ENCODE assay signal across 21 mouse cellular contexts in the genomic region with DNA sequence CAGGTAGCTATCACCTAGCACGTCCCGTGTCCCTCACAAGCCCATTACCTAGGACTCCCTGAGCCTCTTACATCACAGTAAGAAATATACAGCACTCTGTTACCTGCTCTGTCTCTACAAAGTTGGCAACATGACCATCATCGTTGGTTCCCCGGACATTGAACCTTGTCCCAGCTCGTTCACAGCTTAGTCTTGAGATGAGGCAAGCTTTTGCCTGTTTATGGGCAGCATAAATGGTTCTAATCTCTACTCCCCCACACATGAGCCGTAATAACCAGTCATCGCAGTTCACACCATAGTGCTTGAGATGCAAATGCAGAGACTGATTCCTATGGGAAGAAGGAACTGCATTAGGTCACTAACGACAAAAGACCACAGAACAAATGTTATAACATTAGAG. TPM values are rescaled to one million over a fixed set of nuclear protein-coding genes. Genes with fewer than 3 reads are reported as not detected.
DNase-seq lines count a peak whose midpoint lies in the region; ATAC-seq and TF ChIP-seq lines count a peak whose summit lies in the region.
"Had no signal": no experiment of that assay in that cellular context is flagged by ENCODE, and none has a peak within 500 bp of the region (broad histone marks: within the 10 kb centered on the region; RNA-seq: fewer than 3 reads in every experiment).

No protein-coding gene starts in this region.

- ATAC-seq in intestine, embryonic 16.5 days: peak; percentile 92
- ATAC-seq in liver, embryonic 15.5 days (ENCODE audit: insufficient read depth): peak; percentile 66
- ATAC-seq in frontal cortex, adult (ENCODE audit: low TSS enrichment): no peak
- ATAC-seq: forebrain, postnatal 0 days had no signal

- peak overlapping the region; percentile 11 to 53; a peak in 2 of 4 replicates for H3K4me3 ChIP-seq in MEL (ENCODE audit: control insufficient read depth in 1 of 2, insufficient read depth in 1 of 2, low read depth in 2 of 2, low read length in 2 of 2)
- H3K4me3 ChIP-seq in intestine, embryonic 16.5 days (ENCODE audit: low read length): no peak overlapping the region
- peak overlapping the region; percentile 52 for H3K4me3 ChIP-seq in liver, embryonic 15.5 days (replicated peaks)
- H3K4me3 ChIP-seq: gastrocnemius, adult 2 months; heart, adult 2 months; hindbrain, embryonic 13.5 days; layer of hippocampus, adult 2 months; left cerebral cortex, adult 2 months; lung, embryonic 15.5 days; myocyte; neural tube, embryonic 15.5 days had no signal

- H3K9me3 ChIP-seq in MEL (replicated peaks; ENCODE audit: insufficient read depth, low read length): no peaks in the 10 kb centered on the region
- no peaks in the 10 kb centered on the region for H3K9me3 ChIP-seq in intestine, embryonic 16.5 days (ENCODE audit: control insufficient read depth, low read length)
- H3K9me3 ChIP-seq in liver, embryonic 15.5 days (replicated peaks): no peaks in the 10 kb centered on the region
- H3K9me3 ChIP-seq: hindbrain, embryonic 13.5 days; lung, embryonic 15.5 days; neural tube, embryonic 15.5 days had no signal

- 0 out of 2 replicates have a peak, but pooled peaks cover 2% of the 10 kb centered on the region for H3K79me2 ChIP-seq in MEL (ENCODE audit: control insufficient read depth, insufficient read depth, low read length, poor library complexity)

- TF ChIP-seq POLR2A in MEL (IDR thresholded peaks at IDR 0.05; ENCODE audit: control insufficient read depth in 1 of 2, insufficient read depth in 1 of 2, low read depth in 1 of 2, low read length in 2 of 2, poor library complexity in 1 of 2): no peak

- H3K36me3 ChIP-seq in MEL (ENCODE audit: control insufficient read depth in 1 of 2, insufficient read depth in 2 of 2, low read length in 2 of 2): peaks cover 6 to 16% of the 10 kb centered on the region in 2 experiments
- 0 out of 2 replicates have a peak, but pooled peaks cover 3% of the 10 kb centered on the region for H3K36me3 ChIP-seq in intestine, embryonic 16.5 days (ENCODE audit: control insufficient read depth, insufficient read depth, low read length)
- H3K36me3 ChIP-seq in liver, embryonic 15.5 days (replicated peaks): peaks cover 62% of the 10 kb centered on the region
- H3K36me3 ChIP-seq: lung, embryonic 15.5 days had no signal

- H3K9ac ChIP-seq in MEL (ENCODE audit: control insufficient read depth, low read depth, low read length, poor library complexity, severe bottlenecking): peak overlapping the region; percentile 31; the same call in 1 of the 2 replicates
- H3K9ac ChIP-seq in intestine, embryonic 16.5 days (ENCODE audit: low read depth, low read length): no peak overlapping the region
- peak overlapping the region; percentile 29; the same call in 1 of the 2 replicates for H3K9ac ChIP-seq in liver, embryonic 15.5 days
- H3K9ac ChIP-seq: forebrain, postnatal 0 days; hindbrain, embryonic 13.5 days; lung, embryonic 15.5 days; neural tube, embryonic 15.5 days had no signal

- no peak overlapping the region for H3K4me2 ChIP-seq in intestine, embryonic 16.5 days (ENCODE audit: low read depth, low read length)
- H3K4me2 ChIP-seq in liver, embryonic 15.5 days: peak overlapping the region; percentile 62
- H3K4me2 ChIP-seq: hindbrain, embryonic 13.5 days; lung, embryonic 15.5 days; neural tube, embryonic 15.5 days had no signal

- no peak for DNase-seq in MEL (ENCODE audit: low read depth, low spot score)
- peak; percentile 48 for DNase-seq in c-Kit-negative CD71-positive TER-119-positive erythroid progenitor cells, embryonic 14.5 days (ENCODE audit: low read depth, low spot score)
- no peak for DNase-seq in layer of hippocampus, postnatal 36 days
- DNase-seq in adrenal gland, postnatal 10 days: no peak
- DNase-seq: cerebellum, adult 11 months; cerebellum, postnatal 25 days; forebrain, postnatal 0 days; gastrocnemius, adult 2 months; heart, adult 2 months; midbrain, embryonic 14.5 days; thymus, adult 18-20 months had no signal

- H3K27me3 ChIP-seq in MEL (ENCODE audit: control insufficient read depth in 1 of 2, insufficient read depth in 2 of 2, low read length in 2 of 2): no peaks in the 10 kb centered on the region
- H3K27me3 ChIP-seq in intestine, embryonic 16.5 days (replicated peaks; ENCODE audit: control insufficient read depth, insufficient read depth, low read length): no peaks in the 10 kb centered on the region
- H3K27me3 ChIP-seq in liver, embryonic 15.5 days: no peaks in the 10 kb centered on the region
- H3K27me3 ChIP-seq: hindbrain, embryonic 13.5 days; lung, embryonic 15.5 days; neural tube, embryonic 15.5 days had no signal

- TF ChIP-seq RAD21 in MEL (IDR thresholded peaks at IDR 0.05; ENCODE audit: low read depth, low read length): no peak

- WGBS in intestine, embryonic 16.5 days: 76% methylated on average over 8 of the region's 8 CpGs
- 74% methylated on average over 8 of the region's 8 CpGs for WGBS in liver, embryonic 15.5 days (ENCODE audit: insufficient replicate concordance)

- no peak for TF ChIP-seq CTCF in MEL (IDR thresholded peaks at IDR 0.05 in 2 of 3, conservative IDR thresholded peaks at IDR 0.05 in 1 of 3; ENCODE audit: control insufficient read depth in 1 of 3, insufficient read depth in 1 of 3, low read depth in 2 of 3, low read length in 3 of 3, poor library complexity in 1 of 3, severe bottlenecking in 1 of 3)

- TF ChIP-seq EP300 in MEL (IDR thresholded peaks at IDR 0.05; ENCODE audit: low read depth in 1 of 2, low read length in 2 of 2): no peak

- H3K27ac ChIP-seq in MEL (ENCODE audit: control insufficient read depth, low read depth, low read length): peak overlapping the region; percentile 50
- no peak overlapping the region for H3K27ac ChIP-seq in intestine, embryonic 16.5 days (ENCODE audit: low read length)
- peak overlapping the region; percentile 91 for H3K27ac ChIP-seq in liver, embryonic 15.5 days (replicated peaks)
- H3K27ac ChIP-seq: gastrocnemius, adult 2 months; heart, adult 2 months; hindbrain, embryonic 13.5 days; layer of hippocampus, adult 2 months; left cerebral cortex, adult 2 months; lung, embryonic 15.5 days; macrophage; neural tube, embryonic 15.5 days had no signal

- peaks cover 4 to 9% of the 10 kb centered on the region in 2 experiments; a peak in 3 of 4 replicates for H3K4me1 ChIP-seq in MEL (ENCODE audit: control insufficient read depth in 1 of 2, insufficient read depth in 2 of 2, low read length in 2 of 2)
- H3K4me1 ChIP-seq in intestine, embryonic 16.5 days (ENCODE audit: control insufficient read depth, insufficient read depth, low read length): 0 out of 2 replicates have a peak, but pooled peaks cover 3% of the 10 kb centered on the region
- H3K4me1 ChIP-seq in liver, embryonic 15.5 days (replicated peaks): peaks cover 26% of the 10 kb centered on the region
- H3K4me1 ChIP-seq: hindbrain, embryonic 13.5 days; lung, embryonic 15.5 days; neural tube, embryonic 15.5 days had no signal

TF ChIP-seq in MEL, 35 proteins besides CTCF, POLR2A, EP300 and RAD21:
- TF ChIP-seq CHD1 (IDR thresholded peaks at IDR 0.05; ENCODE audit: low read depth, low read length): no peak
TF ChIP-seq in MEL: peak in this region for 0.

RNA-seq across cellular contexts. Expression of gene Synj1, which starts 23.1 kb away (rescaled TPM):
- total RNA-seq in MEL (2012; rRNA removed): 5.0 and 8.8 TPM in 2 replicates
- polyA plus RNA-seq in MEL (2012; ENCODE audit: insufficient read depth in 1 of 2, insufficient read length in 2 of 2, low read depth in 1 of 2, low replicate concordance in 2 of 2, missing spikeins in 1 of 2): 10 to 100 TPM in 1 of 2 experiments, not detected in 1; 34.5 TPM
- 16.5 and 16.9 TPM in 2 replicates for polyA plus RNA-seq in intestine, embryonic 16.5 days (2015; fragmentation: Nextera tagmentation; extraction: Ambion mirVana)
- polyA plus RNA-seq in liver, embryonic 15.5 days (2015; fragmentation: Nextera tagmentation; extraction: Ambion mirVana): 19.5 and 20.6 TPM in 2 replicates
- 100 to 1,000 TPM; 381 to 404 TPM for total RNA-seq in layer of hippocampus, postnatal 36 days (2021)
- total RNA-seq in adrenal gland, postnatal 10 days (2021): 10 to 100 TPM; 30.1 to 30.2 TPM

RNA-seq across cellular contexts. Expression of gene Cfap298, which starts 53.1 kb away (rescaled TPM):
- total RNA-seq in MEL (2012; rRNA removed): 65.9 and 68.5 TPM in 2 replicates
- polyA plus RNA-seq in MEL (2012; ENCODE audit: insufficient read depth in 1 of 2, insufficient read length in 2 of 2, low read depth in 1 of 2, low replicate concordance in 2 of 2, missing spikeins in 1 of 2): 100 to 1,000 TPM in 1 of 2 experiments, not detected in 1; 117 TPM
- polyA plus RNA-seq in intestine, embryonic 16.5 days (2015; fragmentation: Nextera tagmentation; extraction: Ambion mirVana): 34.0 and 40.9 TPM in 2 replicates
- 17.3 and 18.1 TPM in 2 replicates for polyA plus RNA-seq in liver, embryonic 15.5 days (2015; fragmentation: Nextera tagmentation; extraction: Ambion mirVana)
- total RNA-seq in layer of hippocampus, postnatal 36 days (2021): 10 to 100 TPM; 41.6 to 45.3 TPM
- 10 to 100 TPM; 30.6 to 31.6 TPM for total RNA-seq in adrenal gland, postnatal 10 days (2021)

RNA-seq across cellular contexts. Expression of gene Paxbp1, which starts 56.3 kb away (rescaled TPM):
- 23.8 and 26.3 TPM in 2 replicates for total RNA-seq in MEL (2012; rRNA removed)
- 10 to 100 TPM in 1 of 2 experiments, not detected in 1; 49.6 TPM for polyA plus RNA-seq in MEL (2012; ENCODE audit: insufficient read depth in 1 of 2, insufficient read length in 2 of 2, low read depth in 1 of 2, low replicate concordance in 2 of 2, missing spikeins in 1 of 2)
- 33.4 and 35.9 TPM in 2 replicates for polyA plus RNA-seq in intestine, embryonic 16.5 days (2015; fragmentation: Nextera tagmentation; extraction: Ambion mirVana)
- polyA plus RNA-seq in liver, embryonic 15.5 days (2015; fragmentation: Nextera tagmentation; extraction: Ambion mirVana): 16.3 and 17.0 TPM in 2 replicates
- 10 to 100 TPM; 68.1 to 77.8 TPM for total RNA-seq in layer of hippocampus, postnatal 36 days (2021)
- 10 to 100 TPM; 35.3 to 55.6 TPM for total RNA-seq in adrenal gland, postnatal 10 days (2021)

Comparison
In these comparisons a context has a peak if more than half of its experiments do, and no peak if none do; other contexts are left out.
1. RNA of gene Synj1, which starts 23.1 kb away (total RNA-seq): 381 to 404 TPM in layer of hippocampus, postnatal 36 days; 30.1 to 30.2 TPM in adrenal gland, postnatal 10 days and 5.0 to 8.8 TPM in MEL; every median in the first group is over 10 times any median in the second.